Mouse (Mus musculus): ENCODE data around the gene Spry1. TPM values are rescaled to one million over a fixed set of nuclear protein-coding genes. Genes with fewer than 3 reads are reported as not detected.

Gene Spry1
- polyA plus RNA-seq, 1 experiment from 2014 or later, result 7.2 TPM

DNA sequence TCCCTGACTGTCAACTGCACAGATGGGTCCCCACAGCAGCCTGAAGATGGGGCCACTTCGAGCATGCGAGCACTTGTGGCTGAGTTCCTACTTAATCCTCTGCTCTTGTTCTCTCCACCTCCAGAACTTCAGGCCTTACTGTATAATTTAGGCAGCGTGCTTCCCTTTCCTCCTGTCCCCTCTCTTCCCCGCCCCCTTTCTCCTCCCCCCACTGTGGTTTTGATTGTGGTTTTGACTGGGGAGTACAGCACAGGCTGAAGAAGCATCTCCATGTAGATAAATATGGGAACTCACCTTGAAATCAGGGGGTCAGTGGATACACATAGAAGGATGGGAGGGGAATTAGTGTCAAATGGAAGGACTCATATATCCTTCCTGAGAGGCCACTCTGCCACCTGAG, 53.2 kb downstream of the Spry1 start:
- Histone ChIP-seq H3K27ac (replicated peaks; ENCODE audit: low read depth, low read length) (no peak overlapping the region), H3K9me3 (ENCODE audit: control insufficient read depth, low read length) (no peaks in the 10 kb centered on the region), H3K27me3 (ENCODE audit: control insufficient read depth, insufficient read depth, low read length) (peaks cover 3% of the 10 kb centered on the region; the same call in 1 of the 2 replicates), H3K9ac (replicated peaks; ENCODE audit: low read length) (no peak overlapping the region), H3K4me3 (replicated peaks; ENCODE audit: low read depth, low read length) (no peak overlapping the region), H3K4me1 (ENCODE audit: control insufficient read depth, insufficient read depth, low read length) (no peaks in the 10 kb centered on the region), H3K4me2 (ENCODE audit: low read length) (no peak overlapping the region), H3K36me3 (ENCODE audit: control insufficient read depth, insufficient read depth, low read length) (no peaks in the 10 kb centered on the region)
- DNase-seq (no peak), ATAC-seq (ENCODE audit: low FRiP score, low TSS enrichment) (no peak)
- 86% methylated on average over 4 of the region's 4 CpGs for WGBS

DNA sequence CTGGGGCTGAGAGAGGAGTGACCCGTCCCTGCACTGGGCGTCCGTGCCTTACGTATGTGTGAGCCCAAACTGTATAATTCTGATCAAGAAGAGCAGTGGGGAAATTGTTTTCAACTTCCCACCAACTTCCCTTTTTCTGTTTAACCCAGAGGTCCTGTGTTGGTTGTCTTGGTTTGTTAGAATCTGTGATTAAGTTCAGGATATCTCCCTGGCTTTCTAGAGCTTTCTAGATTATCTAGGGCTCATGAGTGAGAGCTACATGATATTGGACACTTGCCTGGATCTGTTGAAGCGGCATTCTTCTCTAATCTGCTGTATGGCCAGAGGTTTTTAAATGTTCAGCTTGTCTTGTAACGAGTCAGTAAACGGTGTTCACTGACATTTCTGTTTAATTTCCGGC, 53.8 kb downstream of the Spry1 start:
- no peak overlapping the region for H3K9ac ChIP-seq (replicated peaks; ENCODE audit: low read length)
- H3K36me3 ChIP-seq (ENCODE audit: control insufficient read depth, insufficient read depth, low read length), result no peaks in the 10 kb centered on the region
- H3K9me3 ChIP-seq (ENCODE audit: control insufficient read depth, low read length), result no peaks in the 10 kb centered on the region
- DNase-seq (no peak), ATAC-seq (ENCODE audit: low FRiP score, low TSS enrichment) (no peak)
- H3K27ac ChIP-seq (replicated peaks; ENCODE audit: low read depth, low read length), result no peak overlapping the region
- no peaks in the 10 kb centered on the region for H3K4me1 ChIP-seq (ENCODE audit: control insufficient read depth, insufficient read depth, low read length)
- no peak overlapping the region for H3K4me3 ChIP-seq (replicated peaks; ENCODE audit: low read depth, low read length)
- H3K27me3 ChIP-seq (ENCODE audit: control insufficient read depth, insufficient read depth, low read length), result no peaks in the 10 kb centered on the region
- WGBS, result 93% methylated on average over 8 of the region's 8 CpGs
- H3K4me2 ChIP-seq (ENCODE audit: low read length), result no peak overlapping the region

Other genes with a start within 250 kb of the Spry1 start
- 30.7 and 38.3 TPM in 2 replicates for gene Spata5, start 220.1 kb upstream of the Spry1 start, polyA plus RNA-seq (2014; fragmentation: Nextera tagmentation; extraction: Ambion mirVana)
- 5.2 and 8.1 TPM in 2 replicates for gene Nudt6, start 219.7 kb upstream of the Spry1 start, polyA plus RNA-seq (2014; fragmentation: Nextera tagmentation; extraction: Ambion mirVana)
- 12.9 and 18.5 TPM in 2 replicates for gene Gm5148, start 84.5 kb downstream of the Spry1 start, polyA plus RNA-seq (2014; fragmentation: Nextera tagmentation; extraction: Ambion mirVana)

All from midbrain, embryonic 14.5 days (tissue).